Mouse (Mus musculus) spleen, adult 12 weeks (tissue): ENCODE data around the gene Mrpl3.
A peak's percentile ranks its signal among the peaks of the same experiment; 100 is the strongest.
"Not testable (repeated sequence)": the region's sequence is repeated elsewhere in the genome, so short reads cannot be mapped to it uniquely, and the experiment has no call there.

Experiments used
- DNase-seq: peaks from one replicate; pipeline ENCODE4 v3.0.0; 2022; ENCODE audit warnings: low spot score

Gene Mrpl3

DNA sequence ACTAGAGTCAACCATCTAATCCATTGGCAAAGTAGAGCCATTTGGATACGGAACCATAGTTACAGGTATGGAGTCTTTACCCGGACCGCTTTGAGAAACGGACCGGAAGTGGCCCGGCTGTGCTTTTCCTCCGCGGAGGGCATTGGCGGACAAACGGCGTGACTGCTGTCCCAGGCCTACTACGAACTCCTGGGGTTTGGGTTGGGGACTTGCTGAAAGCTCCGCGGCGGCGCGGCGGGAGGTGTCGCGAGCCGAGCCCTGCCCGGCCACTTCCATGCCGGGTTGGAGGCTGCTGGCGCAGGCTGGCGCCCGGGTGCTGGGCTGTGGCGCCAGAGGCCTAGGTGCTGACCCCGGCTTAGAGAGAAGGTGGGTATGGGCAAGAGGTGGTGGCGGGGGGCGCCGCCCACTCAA, at the start of gene Mrpl3:
TSS of gene Mrpl3 (plus strand) at position 93 of the 411 bp plus-strand sequence.
- peak; percentile 62 for DNase-seq

DNA sequence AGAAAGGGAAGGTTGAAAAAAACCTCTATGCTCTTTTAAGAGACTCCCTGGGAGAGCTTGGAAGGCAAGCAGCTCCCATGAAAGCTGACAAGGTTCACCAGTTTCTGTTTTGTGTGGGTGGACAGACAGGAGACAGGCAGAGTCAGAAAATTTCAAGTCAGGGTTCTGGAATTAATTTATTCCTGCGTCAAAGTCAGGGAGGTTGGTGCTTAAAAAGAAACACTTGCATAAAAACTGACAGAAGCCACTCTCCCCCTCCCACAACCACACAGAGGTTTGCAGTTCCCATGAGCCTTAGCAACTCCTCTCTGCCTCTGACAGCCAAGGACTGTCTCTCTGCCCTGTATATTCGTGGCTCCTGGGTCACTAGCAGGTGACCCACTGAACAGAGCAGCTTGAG, 42.3 kb upstream of the Mrpl3 start:
- DNase-seq = no peak

DNA sequence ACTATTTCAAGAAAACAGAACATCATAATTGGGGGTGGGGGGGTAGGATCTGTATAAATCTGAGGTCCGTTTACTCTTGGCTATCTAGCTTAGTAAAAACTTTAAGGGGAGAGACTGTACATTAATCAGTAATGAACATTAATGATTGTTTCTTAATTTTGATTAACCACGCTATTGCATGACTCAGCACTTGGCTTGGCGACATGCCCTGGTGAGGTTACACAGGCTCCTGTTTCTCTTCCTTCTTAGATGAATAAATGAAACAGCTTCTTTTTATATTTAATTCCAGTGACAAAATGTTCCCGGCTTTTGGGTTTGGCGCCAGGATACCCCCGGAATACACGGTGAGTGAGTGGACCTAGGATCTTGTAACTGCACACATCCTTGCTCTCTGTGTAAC, 34.9 kb upstream of the Mrpl3 start:
- DNase-seq = no peak

DNA sequence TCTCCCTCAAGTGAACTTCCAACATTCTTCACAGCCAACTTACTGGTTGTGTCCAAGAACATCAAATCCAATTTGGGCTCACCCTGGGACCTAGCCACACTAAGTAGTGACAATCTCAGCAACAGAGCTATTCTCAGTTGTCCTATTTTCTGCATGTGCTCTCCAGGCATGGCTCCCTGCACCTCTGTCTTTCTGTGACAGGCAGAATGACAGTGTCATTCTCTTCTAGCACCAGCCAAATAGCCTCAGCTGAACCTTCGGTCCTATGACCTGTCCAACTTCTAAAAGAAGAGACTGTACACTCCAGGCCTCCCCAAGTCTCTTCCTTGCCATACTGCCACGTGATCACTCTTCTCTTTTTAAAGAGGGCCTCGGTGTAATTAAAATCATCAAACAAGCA, 24.7 kb upstream of the Mrpl3 start:
- no peak for DNase-seq

DNA sequence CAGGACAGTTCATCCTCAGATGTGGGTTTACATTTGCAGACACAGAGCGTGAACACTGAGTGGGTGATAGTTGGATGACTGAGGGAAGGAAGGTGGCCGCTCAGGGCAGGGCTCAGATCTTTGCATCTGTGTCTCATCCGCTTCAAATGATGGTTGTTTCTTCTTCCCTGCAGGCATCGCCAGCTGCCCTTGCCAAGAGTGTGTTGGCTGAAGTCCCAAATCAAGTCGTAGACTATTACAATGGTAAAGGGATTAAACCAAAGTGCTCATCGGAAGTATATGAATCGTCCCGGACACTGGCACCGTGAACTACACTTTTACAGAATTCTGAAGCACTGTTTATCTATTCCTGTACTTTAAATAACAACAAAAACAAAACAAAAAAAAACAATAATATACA, 20.5 kb upstream of the Mrpl3 start:
- no peak for DNase-seq

DNA sequence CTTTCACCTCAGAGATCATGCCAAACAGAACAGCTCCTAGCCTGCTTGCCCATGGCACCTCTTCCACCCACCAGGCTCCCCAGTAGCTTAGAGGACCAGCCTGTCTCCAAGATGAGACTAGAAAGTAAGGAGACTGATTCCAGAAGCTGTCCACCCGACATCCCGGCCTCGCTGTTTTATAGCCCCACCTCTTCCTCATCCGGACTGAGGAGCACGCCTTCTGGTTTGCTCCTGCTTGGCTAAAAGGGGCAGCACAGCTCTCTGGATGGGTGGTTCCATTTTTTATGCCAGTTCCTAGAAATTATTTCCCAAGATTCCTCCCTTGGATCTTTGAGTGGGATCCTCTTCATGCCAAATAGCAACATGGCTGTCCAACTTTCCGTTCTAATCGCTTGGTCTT, 19.4 kb upstream of the Mrpl3 start:
- no peak for DNase-seq

DNA sequence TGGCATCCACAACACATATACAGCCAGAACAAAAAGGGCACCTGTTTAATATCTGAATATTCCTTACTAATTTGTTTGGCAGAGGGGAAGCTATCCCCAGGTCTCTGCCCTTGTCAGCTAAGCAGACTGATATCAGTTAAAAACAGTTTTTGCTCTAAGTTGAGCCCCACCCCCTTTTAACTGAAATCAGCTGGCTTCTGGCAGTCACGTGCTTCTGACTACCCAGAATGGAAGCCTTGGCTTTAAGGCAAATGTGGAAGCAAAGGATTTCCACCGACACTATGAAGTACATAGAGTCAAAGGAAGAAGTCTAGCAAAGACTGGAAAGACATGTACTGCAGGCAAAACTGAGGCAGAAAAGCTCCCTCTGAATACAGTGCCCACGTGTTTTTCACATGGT, 15.2 kb upstream of the Mrpl3 start:
- no peak for DNase-seq

DNA sequence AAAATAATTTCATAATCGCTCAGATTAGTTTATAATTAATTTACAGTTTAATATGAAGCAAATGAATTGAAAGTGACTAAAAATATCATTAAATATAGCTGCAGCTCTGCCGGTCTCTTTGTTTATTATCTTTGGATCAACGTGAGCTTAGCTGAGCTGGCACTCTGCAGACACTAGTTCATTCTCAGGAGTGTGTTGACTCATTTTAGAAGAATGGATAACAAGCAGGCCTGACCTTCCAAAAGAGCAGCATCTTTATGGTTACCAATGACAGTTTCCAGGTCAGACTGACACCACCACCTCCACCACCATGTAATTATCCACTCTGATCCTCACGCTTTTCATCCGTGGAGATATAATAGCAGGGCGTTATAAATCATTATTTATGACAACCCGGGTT, 7.0 kb upstream of the Mrpl3 start:
- no peak for DNase-seq

DNA sequence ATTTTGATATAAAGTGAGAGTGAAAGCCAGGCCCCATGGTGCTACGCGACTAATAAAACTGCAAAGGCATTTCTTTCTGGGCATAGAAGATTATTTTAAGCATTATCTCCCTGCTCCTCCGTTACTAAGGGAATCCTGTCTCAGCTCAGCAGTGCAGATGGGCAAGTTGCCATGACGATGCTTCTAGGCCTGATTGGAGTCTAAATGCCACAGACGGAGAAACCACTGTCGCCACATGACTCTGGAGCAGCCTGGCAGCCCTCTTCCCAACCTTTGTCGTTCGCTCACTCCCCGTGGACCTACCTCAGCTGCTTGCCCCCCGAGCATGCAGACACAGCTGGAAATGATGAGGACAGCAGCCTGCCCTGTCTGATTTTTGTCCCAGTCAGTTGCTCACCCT, 4.7 kb upstream of the Mrpl3 start:
- DNase-seq = no peak

DNA sequence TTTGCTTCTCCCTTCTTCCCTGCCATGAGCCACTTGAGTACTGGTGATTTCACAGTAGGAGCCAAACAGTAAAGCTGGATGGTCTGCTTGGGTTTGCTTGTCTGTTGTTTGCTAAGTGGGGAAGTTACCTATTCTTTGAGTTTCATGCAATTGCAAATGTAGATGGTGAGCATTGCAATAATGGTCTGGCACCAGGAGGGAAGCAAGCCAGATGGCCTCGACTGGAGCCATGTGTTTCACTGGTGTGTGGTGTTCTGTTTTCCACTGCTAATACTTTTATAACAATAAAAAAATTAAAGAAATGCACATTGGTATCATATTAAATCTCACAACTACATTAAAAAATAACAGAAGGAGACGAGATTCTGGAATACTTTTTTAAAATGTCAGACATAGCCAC, 3.4 kb upstream of the Mrpl3 start:
- DNase-seq = no peak

DNA sequence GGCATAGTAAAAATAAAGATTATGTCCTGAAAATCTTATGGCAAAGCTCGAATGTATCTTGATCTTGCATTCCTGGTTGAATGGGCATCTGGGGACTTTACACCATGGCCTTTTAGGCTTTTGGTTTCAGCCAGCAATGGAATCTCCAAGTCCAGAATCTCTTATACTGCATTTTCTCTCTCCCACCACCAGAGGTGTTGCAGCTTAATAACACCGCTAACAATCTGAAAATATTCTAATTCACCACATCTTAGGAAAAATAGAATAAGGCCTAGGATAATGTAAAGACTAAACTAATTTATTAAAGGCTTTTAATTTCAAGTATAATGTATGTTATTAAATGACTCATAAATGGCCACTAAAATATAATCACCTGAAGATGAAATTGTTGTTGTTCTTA, 2.8 kb upstream of the Mrpl3 start:
- no peak for DNase-seq

DNA sequence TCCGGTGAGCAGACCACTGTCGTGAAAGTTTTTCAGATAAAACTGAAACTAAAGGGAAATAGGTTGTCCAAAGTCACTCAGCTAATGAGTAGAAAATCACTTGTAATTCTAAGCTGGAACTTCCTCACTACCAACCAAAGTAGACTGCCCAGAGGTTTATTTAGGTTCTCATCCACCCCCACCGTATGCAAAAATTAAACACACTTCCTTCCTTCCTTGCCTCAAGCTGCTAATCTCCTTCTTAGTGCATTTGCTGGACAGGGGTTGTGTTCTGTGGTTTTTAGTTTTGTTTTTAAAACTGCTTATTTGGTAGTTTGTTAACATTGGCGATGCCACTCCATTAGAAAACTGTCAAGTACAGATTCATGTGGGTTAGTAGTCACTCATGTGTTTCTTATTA, 773 bp downstream of the Mrpl3 start:
- no peak for DNase-seq

DNA sequence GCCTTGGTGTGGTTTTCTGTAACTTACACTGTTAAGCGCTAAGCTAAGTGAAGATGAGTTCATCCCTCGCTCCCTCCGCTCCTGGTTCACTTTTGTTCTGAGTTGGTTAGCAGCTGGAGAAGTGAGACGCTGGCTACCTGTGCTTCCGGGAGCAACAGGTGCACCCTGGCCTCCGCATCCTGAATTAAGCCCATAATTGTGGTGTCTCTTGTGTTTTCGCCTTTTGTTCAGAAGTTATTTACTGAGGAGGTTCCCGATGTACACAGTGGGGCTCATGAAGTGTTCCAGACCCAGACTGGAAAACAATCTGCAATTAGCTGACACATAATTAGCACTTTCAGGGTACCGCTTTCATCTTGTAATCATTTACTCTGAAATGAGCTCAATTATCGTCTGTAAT, 16.1 kb downstream of the Mrpl3 start:
- no peak for DNase-seq

DNA sequence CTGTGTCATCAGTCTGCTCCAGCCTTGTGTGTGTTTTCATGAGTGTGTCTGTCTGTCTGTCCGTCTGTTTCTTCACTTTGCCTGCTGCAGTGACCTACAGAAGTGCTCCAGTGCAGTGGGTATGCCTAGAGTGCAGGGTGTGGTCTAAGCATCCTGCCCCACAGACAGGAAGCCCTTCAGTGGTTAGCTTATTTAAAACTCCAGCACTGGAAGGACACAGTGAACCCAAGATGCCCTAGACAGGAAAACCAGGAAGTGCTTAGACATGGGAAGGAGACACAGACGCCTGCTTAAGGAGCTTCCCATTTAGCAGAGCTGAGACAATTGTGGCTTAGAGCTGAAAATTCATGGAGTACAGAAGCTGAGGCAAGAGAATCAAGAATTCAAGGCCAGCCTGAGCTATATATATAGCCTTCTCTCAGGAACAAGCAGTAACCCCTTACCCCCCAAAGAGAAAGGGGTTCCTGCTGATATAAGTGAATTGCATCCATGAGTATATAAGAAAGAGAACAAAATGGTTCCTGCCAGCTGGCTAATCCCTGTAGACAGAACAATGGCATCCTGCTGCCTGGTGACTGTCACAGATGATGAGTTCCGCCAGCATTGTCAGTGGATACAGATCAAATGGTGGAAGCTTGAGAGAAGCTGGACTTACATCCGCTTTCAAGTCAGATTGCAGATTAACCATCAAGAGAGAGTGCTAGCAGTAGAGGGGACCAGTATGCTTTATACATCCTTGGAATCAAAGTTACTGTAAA, 20.1 kb downstream of the Mrpl3 start:
- DNase-seq = no peak

DNA sequence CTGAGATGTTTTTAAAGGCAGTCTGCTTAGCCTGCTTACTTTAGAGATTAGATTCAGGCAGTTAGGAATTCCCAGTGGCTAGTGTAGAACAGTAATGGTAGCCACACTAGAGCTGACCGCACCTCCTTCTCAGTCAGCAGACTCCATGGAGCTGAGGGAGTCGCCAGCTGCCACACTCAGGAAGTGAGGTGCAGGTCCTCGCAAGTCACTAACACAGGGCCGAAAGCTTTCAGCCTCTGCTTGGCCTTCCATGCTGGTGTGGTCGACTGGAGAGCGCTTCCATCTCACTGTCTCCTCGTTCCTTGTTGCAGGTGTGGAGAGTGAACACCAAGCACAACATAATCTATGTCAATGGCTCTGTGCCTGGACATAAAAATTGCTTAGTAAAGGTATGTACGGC, 21.8 kb downstream of the Mrpl3 start:
- no peak for DNase-seq

DNA sequence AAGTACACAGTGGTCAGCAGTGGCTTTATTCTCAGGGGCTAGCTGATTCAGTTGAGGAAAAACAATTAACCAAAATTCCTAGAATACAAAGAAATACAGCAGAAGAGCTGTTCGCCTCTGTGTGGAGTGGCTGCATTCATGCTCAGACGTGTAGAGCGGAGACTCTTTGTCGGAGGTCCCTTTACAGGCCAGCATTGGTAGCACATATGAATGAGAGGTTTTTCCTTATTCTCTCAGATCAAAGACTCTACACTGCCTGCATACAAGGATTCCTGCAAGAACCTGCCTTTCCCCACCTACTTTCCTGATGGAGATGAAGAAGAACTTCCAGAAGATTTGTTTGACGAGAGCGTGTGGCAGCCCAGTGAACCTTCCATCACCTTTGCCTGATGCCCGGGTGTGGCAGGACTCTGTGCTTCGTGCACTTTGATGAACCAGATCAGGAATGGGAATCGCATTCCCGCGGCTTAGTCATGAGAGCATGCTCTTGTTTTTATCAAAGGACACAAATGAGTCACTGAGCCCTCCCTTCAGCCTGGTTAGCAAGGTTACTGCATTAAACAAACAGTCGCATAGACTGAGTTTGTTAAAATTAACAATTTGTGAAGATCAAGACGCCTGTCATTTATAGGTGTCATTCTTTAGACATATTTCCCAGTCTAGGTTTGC, 23.9 kb downstream of the Mrpl3 start:
- no peak for DNase-seq

DNA sequence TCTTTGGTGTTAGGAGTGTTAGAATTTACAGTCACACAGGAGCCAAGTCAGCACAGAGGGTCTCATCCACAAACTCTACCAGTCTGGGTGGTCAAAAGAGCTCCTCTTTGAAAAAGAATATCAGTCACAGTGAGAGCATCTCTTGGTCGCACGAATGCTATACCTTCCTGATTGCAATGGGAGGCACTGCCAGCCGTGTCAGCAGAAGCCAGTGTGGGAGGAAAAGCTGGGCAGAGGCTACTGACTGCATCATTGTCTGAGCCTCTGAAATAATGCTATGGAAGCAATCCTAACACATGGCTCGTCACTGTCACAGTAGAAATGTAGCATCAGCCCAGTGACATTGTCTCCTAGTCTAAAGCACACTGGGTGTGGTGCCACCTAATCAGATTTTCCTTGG, 25.4 kb downstream of the Mrpl3 start:
- DNase-seq = no peak

DNA sequence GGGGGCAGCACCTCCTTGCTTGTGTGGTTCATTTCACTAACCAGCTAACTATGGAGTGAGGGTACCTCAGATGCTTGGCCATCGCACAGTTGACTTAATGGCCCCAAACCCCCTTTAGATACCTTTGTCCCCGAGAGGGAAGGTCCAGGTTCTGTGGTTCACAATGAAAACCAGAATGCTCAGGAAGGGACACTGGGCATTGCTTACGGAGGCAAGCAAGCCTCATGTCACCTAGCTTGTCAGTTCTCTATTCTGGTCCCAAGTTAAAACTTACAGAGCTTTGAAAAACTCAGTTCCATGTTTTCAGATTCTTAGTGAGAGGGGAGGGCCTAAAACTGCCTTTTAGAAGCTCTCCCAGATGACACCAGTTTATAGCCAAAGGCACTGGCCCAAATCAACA, 27.2 kb downstream of the Mrpl3 start:
- no peak for DNase-seq

DNA sequence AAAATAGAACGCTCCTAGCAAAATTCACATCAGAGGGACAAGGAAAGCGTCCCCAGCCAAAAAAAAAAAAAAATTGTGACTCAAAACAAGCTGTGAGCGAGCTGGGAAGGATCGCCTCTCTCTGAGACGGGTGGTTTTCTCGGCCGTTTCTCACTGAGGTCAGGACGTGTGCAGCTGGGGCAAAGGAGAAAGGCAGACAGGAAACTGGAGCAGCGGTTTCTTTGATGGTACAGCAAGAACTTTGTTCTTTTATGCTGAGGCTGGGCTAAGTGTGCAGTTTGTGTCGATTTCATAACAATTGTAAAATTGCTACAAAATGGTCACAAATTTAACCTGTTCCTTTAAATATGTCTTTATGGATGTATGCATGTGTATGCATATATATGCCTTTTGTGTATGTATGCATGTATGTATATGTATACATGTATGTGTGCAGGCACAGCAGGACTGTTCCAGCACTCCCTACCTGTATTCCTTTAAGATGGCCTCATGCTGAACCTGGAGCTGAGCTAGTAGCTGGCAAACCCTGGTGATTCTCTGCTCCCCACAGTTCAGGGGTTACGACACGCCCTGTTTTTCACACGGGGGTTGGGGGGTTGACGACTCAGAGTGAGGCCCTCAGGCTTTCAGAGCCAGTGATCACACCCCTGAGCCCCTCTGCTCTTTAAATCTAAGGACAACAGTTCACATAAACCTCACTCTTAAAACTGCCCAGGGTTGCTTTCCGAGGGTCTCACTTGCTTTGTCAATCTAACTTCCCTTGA, 48.0 kb downstream of the Mrpl3 start:
- DNase-seq = no peak

DNA sequence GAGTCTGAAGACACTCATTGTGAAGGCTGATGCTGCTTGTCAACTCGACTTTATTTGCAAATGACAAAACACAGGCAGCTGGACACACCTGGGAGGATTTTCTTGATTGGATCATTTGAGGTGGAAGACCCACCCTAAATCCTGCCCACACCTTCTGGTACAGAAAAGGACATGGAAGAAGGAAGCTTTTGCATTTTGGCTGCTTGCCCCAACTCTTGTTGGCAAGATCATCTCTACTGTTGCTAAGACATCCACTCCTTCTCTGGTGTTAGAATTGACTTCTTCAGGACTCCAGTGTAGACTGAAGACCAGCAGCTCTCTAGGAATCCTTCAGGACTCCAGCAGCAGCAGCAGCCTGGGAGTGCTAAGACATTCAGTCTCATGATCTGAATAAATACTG, 48.9 kb downstream of the Mrpl3 start:
- no peak for DNase-seq

DNA sequence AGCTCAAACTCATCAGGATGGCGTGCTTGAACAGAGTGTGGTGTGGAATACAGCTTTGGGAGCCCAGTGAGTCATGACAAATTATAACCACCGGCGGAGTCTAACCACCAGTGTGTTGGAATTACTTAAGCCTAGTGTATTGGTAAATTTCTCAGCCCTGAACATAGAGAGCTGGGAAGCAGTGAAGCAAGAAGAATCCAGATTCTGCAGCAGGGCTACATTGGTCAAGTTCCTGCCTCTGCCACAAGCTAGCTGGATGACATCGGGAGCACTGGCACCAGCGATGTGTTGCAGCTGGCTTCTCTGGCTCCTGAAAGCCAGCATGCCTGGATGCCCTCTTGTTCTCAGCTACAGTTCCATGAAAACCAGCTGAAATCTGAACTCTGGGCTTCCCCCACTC, 50.9 kb downstream of the Mrpl3 start:
- DNase-seq = no peak

DNA sequence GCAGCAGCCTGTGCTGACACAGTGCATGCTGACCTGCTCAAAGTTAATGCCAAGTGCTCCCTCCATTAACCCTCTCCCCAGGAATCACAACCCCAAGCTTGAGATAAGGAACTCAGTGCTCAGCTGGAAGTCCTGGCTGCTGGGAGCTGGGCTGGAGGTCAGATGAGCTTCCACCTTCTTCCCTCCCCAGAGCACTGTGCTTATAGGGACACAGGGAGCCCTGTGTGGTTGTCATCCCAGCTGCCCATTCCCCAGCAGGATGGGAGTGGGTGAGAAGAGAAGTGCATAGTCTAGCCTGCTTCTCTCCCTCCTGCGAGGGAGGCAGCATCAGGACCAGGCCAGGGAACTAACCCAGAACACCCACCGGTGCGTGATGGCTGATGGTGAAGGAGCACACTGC, 72.2 kb downstream of the Mrpl3 start:
- not testable (repeated sequence) for DNase-seq
